Mouse (Mus musculus) brain, embryonic 14.5 days (tissue): ENCODE measurements around the gene Slc39a2.

Experiments used
- CTCF ChIP-seq: fragments of 200-500 bp; IDR thresholded peaks from 2 replicates; pipeline ENCODE4 v1.5.1; 2012; ENCODE audit warnings: inconsistent platforms, mild to moderate bottlenecking, moderate library complexity, borderline replicate concordance; ENCODE audit not compliant: insufficient read depth, insufficient read length; ENCODE audit errors: extremely low read depth
- POLR2A ChIP-seq: fragments of 200-500 bp; IDR thresholded peaks from 2 replicates; pipeline ENCODE4 v1.6.1; 2012; ENCODE audit warnings: mild to moderate bottlenecking, inconsistent platforms, borderline replicate concordance; ENCODE audit not compliant: poor library complexity, insufficient read depth, insufficient read length, severe bottlenecking; ENCODE audit errors: extremely low read depth

- TF ChIP-seq CTCF (peak; percentile 91), POLR2A (no peak)
These were observed 10.4 kb downstream of the Slc39a2 start for GRCm38 (mm10) chr14:51902806-51903710.
